Mouse (Mus musculus) CH12.LX (cell line): ENCODE data around the gene Thbs4. TPM values are rescaled to one million over a fixed set of nuclear protein-coding genes. Genes with fewer than 3 reads are reported as not detected.

Experiments used
- DNase-seq: peaks from one replicate; pipeline ENCODE4 v3.0.0-alpha.2; 2013; ENCODE audit errors: extremely low read depth
- H3K27ac ChIP-seq: 2 replicates; pipeline ENCODE4 v1.5.1; 2012; ENCODE audit warnings: low read depth, mild to moderate bottlenecking, control low read depth, moderate library complexity; ENCODE audit not compliant: insufficient read depth
- H3K27me3 ChIP-seq: replicated peaks from 2 replicates; pipeline ENCODE3; 2012; ENCODE audit warnings: inconsistent platforms
- H3K36me3 ChIP-seq, 2 experiments: replicated peaks in 1 of 2; 2 replicates each; pipeline versions ENCODE3 to v1.6.1; 2012; ENCODE audit warnings: inconsistent platforms in 1 of 2, low read length in 1 of 2, mild to moderate bottlenecking in 1 of 2, mixed read lengths in 1 of 2, moderate library complexity in 1 of 2; ENCODE audit not compliant: control insufficient read depth in 1 of 2, insufficient read depth in 1 of 2
- H3K4me1 ChIP-seq, 2 experiments: 2 replicates each; pipeline ENCODE4 v1.6.1; 2012; ENCODE audit warnings: inconsistent platforms in 1 of 2, moderate library complexity in 1 of 2; ENCODE audit not compliant: insufficient read depth in 2 of 2, control insufficient read depth in 1 of 2
- H3K4me2 ChIP-seq: 2 replicates; pipeline ENCODE4 v1.6.1; 2012; ENCODE audit warnings: low read depth, mild to moderate bottlenecking, control low read depth; ENCODE audit not compliant: poor library complexity, insufficient read depth, severe bottlenecking
- H3K4me3 ChIP-seq, 3 experiments: fragments of 150-350 bp in 1 of 3; sonication (generic) in 1 of 3; replicated peaks in 1 of 3; 2 replicates each; pipeline versions ENCODE3 to v1.5.1; 2011 to 2012; ENCODE audit warnings: low read depth in 2 of 3, low read length in 2 of 3, mild to moderate bottlenecking in 2 of 3, moderate library complexity in 2 of 3, control low read depth in 1 of 3, improper control_type of control experiment in 1 of 3, inconsistent platforms in 1 of 3, mixed read lengths in 1 of 3; ENCODE audit not compliant: poor library complexity in 1 of 3
- H3K79me2 ChIP-seq: replicated peaks from 2 replicates; pipeline ENCODE4 v1.6.1; 2012; ENCODE audit warnings: mild to moderate bottlenecking, moderate library complexity; ENCODE audit not compliant: control insufficient read depth, poor library complexity, insufficient read depth, severe bottlenecking; ENCODE audit errors: extremely low read depth
- H3K9ac ChIP-seq: 2 replicates; pipeline ENCODE4 v1.6.1; 2012; ENCODE audit warnings: low read depth, mild to moderate bottlenecking, control low read depth, moderate library complexity; ENCODE audit not compliant: insufficient read depth
- H3K9me3 ChIP-seq: replicated peaks from 2 replicates; pipeline ENCODE3; 2012; ENCODE audit warnings: low read length, inconsistent platforms, mixed read lengths
- BHLHE40 ChIP-seq: IDR thresholded peaks from 2 replicates; pipeline ENCODE4 v1.6.1; 2011; ENCODE audit warnings: mild to moderate bottlenecking, low read depth, low read length, improper control_type of control experiment
- CHD2 ChIP-seq: IDR thresholded peaks from 2 replicates; pipeline ENCODE4 v1.6.1; 2011; ENCODE audit warnings: low read length, improper control_type of control experiment
- EP300 ChIP-seq: IDR thresholded peaks from 2 replicates; pipeline ENCODE4 v1.6.1; 2011; ENCODE audit warnings: low read length, improper control_type of control experiment
- ETS1 ChIP-seq: conservative IDR thresholded peaks from 2 replicates; pipeline ENCODE4 v1.6.1; 2012; ENCODE audit warnings: low read depth, mild to moderate bottlenecking, inconsistent platforms, low read length, improper control_type of control experiment, moderate library complexity
- GABPA ChIP-seq: IDR thresholded peaks from 2 replicates; pipeline ENCODE4 v1.6.1; 2012; ENCODE audit warnings: low read depth, low read length, improper control_type of control experiment, inconsistent platforms; ENCODE audit not compliant: insufficient replicate concordance
- JUN ChIP-seq: IDR thresholded peaks from 2 replicates; pipeline ENCODE4 v1.6.1; 2011; ENCODE audit warnings: low read depth, mild to moderate bottlenecking, low read length, improper control_type of control experiment, moderate library complexity; ENCODE audit not compliant: insufficient read depth
- KAT2A ChIP-seq: IDR thresholded peaks from 2 replicates; pipeline ENCODE4 v1.6.1; 2012; ENCODE audit warnings: low read length, improper control_type of control experiment, inconsistent platforms; ENCODE audit not compliant: insufficient replicate concordance
- MAZ ChIP-seq: IDR thresholded peaks from 2 replicates; pipeline ENCODE4 v1.6.1; 2012; ENCODE audit warnings: low read depth, mild to moderate bottlenecking, inconsistent platforms, low read length, improper control_type of control experiment, moderate library complexity
- MEF2A ChIP-seq: IDR thresholded peaks from 2 replicates; pipeline ENCODE4 v1.6.1; 2014; ENCODE audit warnings: low read depth, mild to moderate bottlenecking, inconsistent platforms, low read length, improper control_type of control experiment, borderline replicate concordance
- MXI1 ChIP-seq: IDR thresholded peaks from 2 replicates; pipeline ENCODE4 v1.6.1; 2011; ENCODE audit warnings: mild to moderate bottlenecking, low read depth, low read length, improper control_type of control experiment
- NELFE ChIP-seq: IDR thresholded peaks from 2 replicates; pipeline ENCODE4 v1.6.1; 2011; ENCODE audit warnings: low read depth, low read length, improper control_type of control experiment
- PAX5 ChIP-seq: IDR thresholded peaks from 2 replicates; pipeline ENCODE4 v1.6.1; 2012; ENCODE audit warnings: low read length, inconsistent platforms, mixed read lengths
- POLR2AphosphoS2 ChIP-seq: IDR thresholded peaks from 2 replicates; pipeline ENCODE4 v1.6.1; 2011; ENCODE audit warnings: low read depth, low read length, improper control_type of control experiment
- RCOR1 ChIP-seq: conservative IDR thresholded peaks from 2 replicates; pipeline ENCODE4 v1.6.1; 2012; ENCODE audit warnings: low read depth, mild to moderate bottlenecking, inconsistent platforms, low read length, improper control_type of control experiment
- SIN3A ChIP-seq: IDR thresholded peaks from 2 replicates; pipeline ENCODE4 v1.6.1; 2012; ENCODE audit warnings: low read length, improper control_type of control experiment, inconsistent platforms
- SMC3 ChIP-seq: IDR thresholded peaks from 2 replicates; pipeline ENCODE4 v1.6.1; 2011; ENCODE audit warnings: low read depth, low read length, improper control_type of control experiment
- USF1 ChIP-seq: IDR thresholded peaks from 2 replicates; pipeline ENCODE4 v1.6.1; 2014; ENCODE audit warnings: low read depth, mild to moderate bottlenecking, inconsistent platforms, low read length, improper control_type of control experiment
- USF2 ChIP-seq: conservative IDR thresholded peaks from 2 replicates; pipeline ENCODE4 v1.6.1; 2011; ENCODE audit warnings: low read depth, low read length, improper control_type of control experiment
- ZC3H11A ChIP-seq: IDR thresholded peaks from 2 replicates; pipeline ENCODE4 v1.6.1; 2012; ENCODE audit warnings: low read depth, mild to moderate bottlenecking, inconsistent platforms, low read length, improper control_type of control experiment
- ZMIZ1 ChIP-seq: IDR thresholded peaks from 2 replicates; pipeline ENCODE4 v1.6.1; 2012; ENCODE audit warnings: low read depth, mild to moderate bottlenecking, inconsistent platforms, low read length, improper control_type of control experiment
- dilution Hi-C: fragments of 300-500 bp; cut with MboI; formaldehyde crosslinking; loops from 2 replicates; pipeline ENCODE4 v1.14.3; 2020; ENCODE audit warnings: low sequenced_read_pairs; ENCODE audit not compliant: extremely low pct_unique_long_range_greater_than_20kb, extremely low pct_ligation_motif_present
- in situ Hi-C: fragments of 300-500 bp; cut with MboI; formaldehyde crosslinking; loops from 3 replicates; pipeline ENCODE4 v1.14.3; 2019; ENCODE audit warnings: low sequenced_read_pairs, low pct_ligation_motif_present, low pct_unique_long_range_greater_than_20kb, mixed read lengths
- polyA plus RNA-seq: library from polyadenylated mRNA; unstranded; fragments of >175 nt; gene quantifications from 2 replicates; pipeline ENCODE4 v1.2.1, GENCODE M21; 2012; ENCODE audit warnings: low read depth; ENCODE audit not compliant: insufficient read length
- total RNA-seq, 2 experiments: library from RNA; depleted of rRNA; stranded (reverse); fragments of 300-350 nt in 1 of 2; fragments of >200 nt in 1 of 2; gene quantifications; 2 replicates each; pipeline ENCODE4 v1.2.3; 2012 to 2014

Gene Thbs4
- total and polyA plus RNA-seq, 3 experiments: not detected

GRCm38 (mm10) chr13:92712619-92713018 lies 82.0 kb downstream of the Thbs4 start:
- Histone ChIP-seq H3K79me2 (no peaks in the 10 kb centered on the region), H3K9ac (no peak overlapping the region), H3K27me3 (no peaks in the 10 kb centered on the region), H3K4me2 (no peak overlapping the region), H3K4me1 (no peaks in the 10 kb centered on the region; a peak in 1 of 4 replicates), H3K36me3 (peaks cover 0 to 5% of the 10 kb centered on the region in 2 experiments), H3K4me3 (no peak overlapping the region), H3K27ac (no peak overlapping the region), H3K9me3 (no peaks in the 10 kb centered on the region)
- no peak for DNase-seq
- no peak for TF ChIP-seq KAT2A
- no peak for TF ChIP-seq BHLHE40
- TF ChIP-seq ZC3H11A: no peak
- TF ChIP-seq ETS1: no peak
- no peak for TF ChIP-seq GABPA
- no peak for TF ChIP-seq USF1
- TF ChIP-seq SMC3: no peak
- no peak for TF ChIP-seq NELFE
- TF ChIP-seq RCOR1: no peak
- in situ Hi-C loops (no loop called here), dilution Hi-C loops (no loop called here)

GRCm38 (mm10) chr13:92711821-92712220 lies 82.8 kb downstream of the Thbs4 start:
- Histone ChIP-seq H3K36me3 (peaks cover 0 to 5% of the 10 kb centered on the region in 2 experiments), H3K9ac (no peak overlapping the region), H3K79me2 (no peaks in the 10 kb centered on the region), H3K27ac (no peak overlapping the region), H3K27me3 (no peaks in the 10 kb centered on the region), H3K9me3 (no peaks in the 10 kb centered on the region), H3K4me1 (no peaks in the 10 kb centered on the region; a peak in 1 of 4 replicates), H3K4me3 (no peak overlapping the region), H3K4me2 (no peak overlapping the region)
- TF ChIP-seq MEF2A (no peak), MXI1 (no peak), SIN3A (no peak), ZMIZ1 (no peak)
- in situ Hi-C loops: no loop called here
- dilution Hi-C loops: no loop called here
- DNase-seq: no peak

DNA sequence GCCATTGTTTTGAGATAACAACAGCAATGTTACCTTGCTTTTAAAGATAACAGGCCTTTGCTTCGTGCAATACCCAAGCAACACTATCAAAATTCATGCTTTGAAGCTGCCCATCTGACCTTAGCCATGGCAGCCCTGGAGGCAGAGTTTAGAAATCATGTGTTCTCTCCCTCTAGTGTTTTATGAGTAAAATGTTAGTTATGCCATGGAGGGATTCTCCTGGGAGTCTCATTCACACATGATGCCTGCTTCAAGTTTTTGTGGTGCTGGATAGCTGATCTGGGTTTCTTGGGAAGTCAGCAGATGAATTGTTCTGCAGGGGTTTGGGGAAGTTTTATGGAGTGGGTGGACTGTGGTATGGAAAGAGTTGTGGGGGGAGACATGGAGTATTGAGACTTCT lies 84.3 kb downstream of the Thbs4 start:
- no peak overlapping the region for H3K9ac ChIP-seq
- no peak for DNase-seq
- in situ Hi-C loops (no loop called here), dilution Hi-C loops (no loop called here)
- no peak for TF ChIP-seq EP300
- no peak for TF ChIP-seq CHD2
- no peak for TF ChIP-seq MAZ
- TF ChIP-seq JUN: no peak
- no peak for TF ChIP-seq RCOR1
- no peak for TF ChIP-seq ZMIZ1
- no peak for TF ChIP-seq USF2
- TF ChIP-seq PAX5: no peak
- TF ChIP-seq POLR2AphosphoS2: no peak
- H3K27ac ChIP-seq: no peak overlapping the region
- H3K27me3 ChIP-seq: no peaks in the 10 kb centered on the region
- no peak overlapping the region for H3K4me2 ChIP-seq
- H3K4me1 ChIP-seq: peaks cover 0 to 4% of the 10 kb centered on the region in 2 experiments; a peak in 2 of 4 replicates
- H3K36me3 ChIP-seq: peaks cover 0 to 5% of the 10 kb centered on the region in 2 experiments
- no peaks in the 10 kb centered on the region for H3K9me3 ChIP-seq
- no peaks in the 10 kb centered on the region for H3K79me2 ChIP-seq
- H3K4me3 ChIP-seq: no peak overlapping the region
